ENCODE assay signal across 13 mouse cellular contexts in the genomic region with DNA sequence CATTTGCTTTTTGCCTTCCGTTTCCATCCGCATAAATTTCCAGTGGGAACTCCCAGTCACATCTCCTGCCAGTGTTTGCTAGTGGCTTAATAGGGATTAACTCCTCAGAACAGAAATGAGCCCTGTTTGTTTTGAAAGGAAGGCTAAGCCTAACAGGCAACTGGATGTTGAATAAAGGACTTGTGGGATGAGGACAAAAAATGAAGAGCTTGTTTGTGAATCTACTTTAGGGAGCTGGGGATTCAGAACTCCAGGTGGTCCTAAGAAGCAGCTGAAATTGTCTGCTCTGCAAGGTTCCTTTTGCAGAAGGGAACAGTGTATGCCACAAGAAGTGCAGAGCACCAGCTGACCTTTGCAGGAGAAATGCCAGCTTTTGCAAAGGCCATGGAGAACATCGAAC.
"Had no signal": no experiment of that assay in that cellular context is flagged by ENCODE, and none has a peak within 500 bp of the region (broad histone marks: within the 10 kb centered on the region; RNA-seq: fewer than 3 reads in every experiment).

No protein-coding gene starts in this region.

- H3K4me3 ChIP-seq: kidney, embryonic 15.5 days; left cerebral cortex, adult 2 months; limb, embryonic 15.5 days; liver, embryonic 13.5 days; lung, embryonic 15.5 days; neural tube, embryonic 13.5 days had no signal

- H3K4me1 ChIP-seq: kidney, embryonic 15.5 days; limb, embryonic 15.5 days; liver, embryonic 13.5 days; lung, embryonic 15.5 days; neural tube, embryonic 13.5 days had no signal

- DNase-seq: kidney, adult 18-20 months; kidney, postnatal 14 days; liver, embryonic 13.5 days; liver, postnatal 0 days; lung, postnatal 14 days; right cerebral cortex, adult 18-20 months; right cerebral cortex, postnatal 25 days; thymus, postnatal 36 days had no signal

- H3K27me3 ChIP-seq: kidney, embryonic 15.5 days; limb, embryonic 15.5 days; liver, embryonic 13.5 days; lung, embryonic 15.5 days; neural tube, embryonic 13.5 days had no signal

- H3K4me2 ChIP-seq: kidney, embryonic 15.5 days; limb, embryonic 15.5 days; liver, embryonic 13.5 days; lung, embryonic 15.5 days; neural tube, embryonic 13.5 days had no signal

- H3K36me3 ChIP-seq: kidney, embryonic 15.5 days; limb, embryonic 15.5 days; liver, embryonic 13.5 days; lung, embryonic 15.5 days; neural tube, embryonic 13.5 days had no signal

- H3K9me3 ChIP-seq: kidney, embryonic 15.5 days; limb, embryonic 15.5 days; liver, embryonic 13.5 days; lung, embryonic 15.5 days; neural tube, embryonic 13.5 days had no signal

- ATAC-seq: liver, postnatal 0 days had no signal

- H3K27ac ChIP-seq: kidney, embryonic 15.5 days; left cerebral cortex, adult 2 months; limb, embryonic 15.5 days; liver, embryonic 13.5 days; lung, embryonic 15.5 days; neural tube, embryonic 13.5 days had no signal

- H3K9ac ChIP-seq: kidney, embryonic 15.5 days; limb, embryonic 15.5 days; liver, embryonic 13.5 days; liver, postnatal 0 days; lung, embryonic 15.5 days; neural tube, embryonic 13.5 days had no signal
